Mouse (Mus musculus) embryo, embryonic 10 days (tissue): Measurements from ENCODE around the gene Runx3.

Source experiments
- DNase-seq: peaks from one replicate; pipeline ENCODE4 v3.0.0-alpha.2; 2015; ENCODE audit warnings: low spot score

Runx3 gene

DNA sequence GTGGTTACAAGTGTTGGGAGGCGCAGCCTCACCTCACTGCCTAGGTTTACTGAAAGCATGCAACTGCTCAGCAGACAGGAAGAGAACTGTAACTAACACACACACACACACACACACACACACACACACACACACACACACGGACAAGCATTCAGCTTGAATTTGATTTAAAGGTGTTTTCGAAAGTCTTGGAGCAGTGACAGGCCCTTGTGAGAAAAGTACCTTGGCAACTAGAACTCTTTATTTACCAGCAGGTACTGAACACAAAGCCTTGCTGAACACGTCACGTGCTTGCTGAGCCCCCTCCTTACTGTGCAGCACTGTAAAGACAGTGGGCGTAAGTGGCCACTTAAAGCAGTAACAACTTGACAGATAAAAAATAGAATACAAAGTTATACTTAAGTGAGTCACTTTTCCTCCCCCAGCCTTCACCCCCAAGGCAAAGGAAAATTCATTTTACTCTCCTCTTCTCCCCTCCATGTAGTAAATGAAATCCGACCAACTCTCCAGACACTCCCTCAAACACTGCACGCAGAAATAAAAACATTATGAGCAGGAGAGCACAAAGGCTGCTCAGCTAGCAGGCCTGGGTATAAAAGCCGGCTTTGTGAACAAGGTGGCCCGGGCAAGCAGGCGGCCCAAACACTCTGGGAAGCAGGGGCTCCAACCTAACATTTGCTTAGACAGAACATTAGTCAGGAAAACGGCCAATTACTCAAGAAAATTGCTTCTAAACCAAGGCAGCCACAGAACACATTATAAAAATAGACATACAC lies 101.4 kb downstream of the Runx3 start:
- no peak for DNase-seq

DNA sequence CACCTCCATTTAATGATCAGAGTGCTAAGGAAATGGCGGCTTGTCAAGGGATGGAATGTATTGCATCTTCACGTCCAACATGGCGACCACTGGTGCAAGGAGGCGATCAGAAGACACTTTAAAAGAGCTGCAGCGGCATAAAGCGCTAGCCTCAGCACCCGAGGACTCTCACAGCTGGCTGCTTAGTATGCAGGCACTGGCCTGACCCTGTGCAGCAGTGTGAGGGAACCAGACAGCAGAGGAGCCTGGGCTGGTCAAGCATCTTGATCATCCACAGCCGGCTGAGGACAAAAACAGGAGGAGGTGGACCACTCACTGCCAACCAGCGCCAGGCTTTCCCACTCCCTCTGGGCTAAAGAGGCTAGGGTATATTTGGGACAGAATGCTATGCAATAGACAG lies 103.4 kb downstream of the Runx3 start:
- DNase-seq = no peak

DNA sequence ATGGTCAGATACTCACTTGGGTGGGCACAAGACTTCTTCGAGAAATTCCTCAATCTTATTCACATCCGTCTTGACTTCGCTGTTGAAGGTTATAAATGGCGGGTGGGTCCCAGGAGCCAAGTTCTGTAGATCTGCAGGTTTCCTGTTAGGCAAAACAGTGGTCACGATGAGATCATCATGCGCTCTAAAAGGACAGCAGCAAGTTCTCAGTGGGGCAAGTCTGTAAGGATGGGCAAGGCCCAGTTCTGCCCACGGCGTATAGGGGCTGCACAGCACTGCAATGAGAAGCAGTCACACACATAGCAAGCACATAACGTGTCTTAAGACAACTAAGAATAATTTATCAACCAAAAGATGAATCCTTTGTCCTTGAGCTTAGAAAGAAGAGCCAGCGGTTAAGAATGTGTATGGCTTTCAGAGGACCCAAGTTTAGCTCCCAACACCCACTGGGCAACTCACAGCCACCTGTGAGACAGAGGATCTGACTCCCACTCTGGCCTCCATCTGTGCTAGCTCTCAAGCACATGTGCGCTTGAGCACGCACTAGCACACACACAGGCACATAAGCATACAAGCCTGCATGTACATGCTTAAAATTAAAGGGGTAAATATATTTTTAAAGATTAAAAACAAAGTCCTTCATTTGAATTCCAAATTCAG lies 105.7 kb downstream of the Runx3 start:
- no peak for DNase-seq
